Mouse (Mus musculus) intestine, embryonic 16.5 days (tissue): Measurements from ENCODE around the gene Commd1. TPM values are rescaled to one million over a fixed set of nuclear protein-coding genes. Genes with fewer than 3 reads are reported as not detected.

Experiments
- ATAC-seq: fragments of 200-750 bp; cut with Nextera tagmentation; 2 replicates; pipeline ENCODE4 v1.8.0; 2017; ENCODE audit warnings: moderate TSS enrichment, moderate library complexity
- H3K27ac ChIP-seq: fragments of 300-500 bp; sonication (generic); 2 replicates; pipeline ENCODE4 v1.5.1; 2014; ENCODE audit warnings: mild to moderate bottlenecking, low read length
- H3K27me3 ChIP-seq: fragments of 300-500 bp; sonication (generic); replicated peaks from 2 replicates; pipeline ENCODE4 v1.6.1; 2014; ENCODE audit warnings: low read length, control low read depth, mixed read lengths; ENCODE audit not compliant: control insufficient read depth, insufficient read depth
- H3K36me3 ChIP-seq: fragments of 300-500 bp; sonication (generic); 2 replicates; pipeline ENCODE4 v1.6.1; 2014; ENCODE audit warnings: low read length, control low read depth; ENCODE audit not compliant: control insufficient read depth, insufficient read depth
- H3K4me1 ChIP-seq: fragments of 300-500 bp; sonication (generic); 2 replicates; pipeline ENCODE4 v1.6.1; 2014; ENCODE audit warnings: low read length, control low read depth, mixed read lengths; ENCODE audit not compliant: control insufficient read depth, insufficient read depth
- H3K4me2 ChIP-seq: fragments of 300-500 bp; sonication (generic); 2 replicates; pipeline ENCODE4 v1.6.1; 2014; ENCODE audit warnings: low read depth, low read length, control low read depth
- H3K4me3 ChIP-seq: fragments of 300-500 bp; sonication (generic); 2 replicates; pipeline ENCODE4 v1.5.1; 2014; ENCODE audit warnings: mild to moderate bottlenecking, low read length
- H3K9ac ChIP-seq: fragments of 300-500 bp; sonication (generic); 2 replicates; pipeline ENCODE4 v1.6.1; 2014; ENCODE audit warnings: low read depth, low read length
- H3K9me3 ChIP-seq: fragments of 300-500 bp; sonication (generic); 2 replicates; pipeline ENCODE4 v1.6.1; 2016; ENCODE audit warnings: low read length, control low read depth; ENCODE audit not compliant: control insufficient read depth
- WGBS: fragments of 180-500 bp; shearing (Covaris S2); extraction: QIAGEN DNeasy Blood & Tissue Kit; methylation state at CpG from one replicate; pipeline ENCODE4 v1.1.7; 2014; 5-methylcytosine and 5-hydroxymethylcytosine counted together
- polyA plus RNA-seq: library from polyadenylated mRNA; unstranded; fragments of >200 nt; fragmentation: Nextera tagmentation; extraction: Ambion mirVana; gene quantifications from 2 replicates; pipeline ENCODE4 v1.2.1, GENCODE M21; 2015

The Commd1 gene
- polyA plus RNA-seq, 1 experiment from 2014 or later, result 339 TPM

GRCm38 (mm10) chr11:22964401-22964800 lies 17.8 kb downstream of the Commd1 start:
- 71% methylated on average over 4 of the region's 4 CpGs for WGBS
- H3K27ac ChIP-seq, result no peak overlapping the region
- H3K9me3 ChIP-seq, result 0 out of 2 replicates have a peak, but pooled peaks cover 4% of the 10 kb centered on the region
- no peak overlapping the region for H3K4me2 ChIP-seq
- H3K27me3 ChIP-seq, result no peaks in the 10 kb centered on the region
- no peak overlapping the region for H3K4me3 ChIP-seq
- no peak overlapping the region for H3K9ac ChIP-seq
- 0 out of 2 replicates have a peak, but pooled peaks cover 5% of the 10 kb centered on the region for H3K36me3 ChIP-seq
- no peak for ATAC-seq
- no peaks in the 10 kb centered on the region; the same call in 1 of the 2 replicates for H3K4me1 ChIP-seq

GRCm38 (mm10) chr11:22962101-22962500 lies 20.1 kb downstream of the Commd1 start:
- Histone ChIP-seq H3K36me3 (no peaks in the 10 kb centered on the region), H3K9ac (no peak overlapping the region), H3K9me3 (0 out of 2 replicates have a peak, but pooled peaks cover 4% of the 10 kb centered on the region), H3K4me2 (no peak overlapping the region), H3K4me3 (no peak overlapping the region), H3K27ac (no peak overlapping the region), H3K27me3 (no peaks in the 10 kb centered on the region), H3K4me1 (no peaks in the 10 kb centered on the region; the same call in 1 of the 2 replicates)
- no peak for ATAC-seq
- WGBS, result 94% methylated on average over 1 of the region's 1 CpGs

DNA sequence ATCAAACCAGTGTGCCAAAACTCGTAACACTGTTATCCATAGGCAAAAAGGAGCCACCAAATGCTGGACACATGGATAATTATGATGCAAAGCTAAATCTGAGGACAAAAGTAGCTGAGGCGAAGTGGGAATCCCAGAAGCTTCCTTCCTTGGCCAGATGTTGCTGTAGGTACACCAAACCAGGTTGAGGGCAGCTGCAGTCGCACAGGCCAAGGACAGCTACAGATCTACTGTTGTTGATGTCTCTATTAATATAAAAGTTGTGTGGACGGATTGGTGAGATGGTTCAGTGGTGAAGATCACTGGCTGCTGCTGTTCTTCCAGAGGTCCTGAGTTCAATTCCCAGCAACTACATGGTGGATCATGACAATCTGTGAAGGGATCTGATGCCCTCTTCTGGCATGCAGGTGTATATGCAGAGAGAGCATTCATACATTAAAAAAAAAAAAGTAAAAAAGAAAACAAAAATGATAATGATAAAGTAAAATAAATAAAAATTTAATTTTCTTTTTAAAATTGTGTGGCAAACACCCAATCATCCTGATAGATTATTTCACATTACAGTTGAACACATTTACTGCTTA lies 24.3 kb downstream of the Commd1 start:
- no peak for ATAC-seq
- Histone ChIP-seq H3K9ac (no peak overlapping the region), H3K4me1 (no peaks in the 10 kb centered on the region; the same call in 1 of the 2 replicates), H3K27me3 (no peaks in the 10 kb centered on the region), H3K4me2 (no peak overlapping the region), H3K27ac (no peak overlapping the region), H3K36me3 (0 out of 2 replicates have a peak, but pooled peaks cover 2% of the 10 kb centered on the region), H3K9me3 (no peaks in the 10 kb centered on the region), H3K4me3 (no peak overlapping the region)
- 94% methylated on average over 4 of the region's 4 CpGs for WGBS

DNA sequence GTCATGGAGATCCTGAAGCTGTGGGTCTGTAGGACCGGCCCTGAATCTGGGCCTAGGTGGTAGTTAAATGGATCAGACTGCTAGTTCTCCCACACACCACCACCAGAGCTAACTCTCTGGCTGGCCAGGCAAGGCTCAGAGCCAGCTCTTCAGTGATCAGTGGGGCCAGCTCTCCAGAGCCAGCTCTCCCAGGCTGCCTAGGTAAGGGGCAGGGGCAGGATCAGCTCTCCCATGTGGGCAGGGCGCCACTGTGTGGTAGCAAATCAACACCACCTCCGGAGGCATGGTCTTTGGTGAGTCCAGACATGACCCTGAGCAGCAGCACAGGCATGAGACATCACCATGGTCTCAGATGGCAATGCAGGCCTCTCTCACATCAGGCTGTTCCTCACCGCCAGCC lies 25.4 kb downstream of the Commd1 start:
- H3K27ac ChIP-seq, result no peak overlapping the region
- WGBS, result 69% methylated on average over 4 of the region's 4 CpGs
- no peaks in the 10 kb centered on the region for H3K9me3 ChIP-seq
- no peak overlapping the region for H3K4me3 ChIP-seq
- ATAC-seq, result peak; percentile 69; the same call in 1 of the 2 replicates
- no peaks in the 10 kb centered on the region; the same call in 1 of the 2 replicates for H3K4me1 ChIP-seq
- no peak overlapping the region for H3K9ac ChIP-seq
- no peaks in the 10 kb centered on the region for H3K27me3 ChIP-seq
- 0 out of 2 replicates have a peak, but pooled peaks cover 2% of the 10 kb centered on the region for H3K36me3 ChIP-seq
- H3K4me2 ChIP-seq, result no peak overlapping the region

DNA sequence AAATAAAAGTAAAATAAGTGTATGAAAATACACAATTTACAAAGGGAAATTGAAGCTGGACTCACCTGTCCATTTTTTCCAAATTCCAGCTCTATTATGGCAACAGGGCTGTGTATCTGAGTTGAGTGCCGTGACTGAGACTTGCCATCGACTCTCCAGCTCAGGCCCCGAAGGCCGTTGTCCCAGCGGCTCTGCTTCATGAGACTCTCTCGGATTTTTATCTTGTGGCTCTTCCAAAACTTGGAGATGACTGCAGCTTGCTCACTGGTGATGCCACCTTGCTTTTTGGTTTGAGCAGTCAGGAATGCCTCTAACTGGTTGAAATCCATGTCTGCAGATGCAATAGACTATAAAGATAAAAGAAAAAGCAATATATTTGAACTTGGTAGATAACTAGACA lies 25.8 kb downstream of the Commd1 start:
- no peaks in the 10 kb centered on the region for H3K27me3 ChIP-seq
- no peak overlapping the region for H3K27ac ChIP-seq
- no peak for ATAC-seq
- H3K4me3 ChIP-seq, result no peak overlapping the region
- H3K4me2 ChIP-seq, result no peak overlapping the region
- no peaks in the 10 kb centered on the region for H3K9me3 ChIP-seq
- H3K36me3 ChIP-seq, result 0 out of 2 replicates have a peak, but pooled peaks cover 2% of the 10 kb centered on the region
- H3K4me1 ChIP-seq, result no peaks in the 10 kb centered on the region; the same call in 1 of the 2 replicates
- H3K9ac ChIP-seq, result no peak overlapping the region
- WGBS, result 95% methylated on average over 6 of the region's 6 CpGs

GRCm38 (mm10) chr11:22952668-22953067 lies 29.5 kb downstream of the Commd1 start:
- H3K4me1 ChIP-seq, result no peaks in the 10 kb centered on the region
- H3K4me3 ChIP-seq, result no peak overlapping the region
- no peaks in the 10 kb centered on the region for H3K27me3 ChIP-seq
- no peak overlapping the region for H3K4me2 ChIP-seq
- no peak for ATAC-seq
- 94% methylated on average over 7 of the region's 7 CpGs for whole genome bisulfite sequencing
- H3K27ac ChIP-seq, result no peak overlapping the region
- 0 out of 2 replicates have a peak, but pooled peaks cover 2% of the 10 kb centered on the region for H3K36me3 ChIP-seq
- no peak overlapping the region for H3K9ac ChIP-seq
- no peaks in the 10 kb centered on the region for H3K9me3 ChIP-seq

DNA sequence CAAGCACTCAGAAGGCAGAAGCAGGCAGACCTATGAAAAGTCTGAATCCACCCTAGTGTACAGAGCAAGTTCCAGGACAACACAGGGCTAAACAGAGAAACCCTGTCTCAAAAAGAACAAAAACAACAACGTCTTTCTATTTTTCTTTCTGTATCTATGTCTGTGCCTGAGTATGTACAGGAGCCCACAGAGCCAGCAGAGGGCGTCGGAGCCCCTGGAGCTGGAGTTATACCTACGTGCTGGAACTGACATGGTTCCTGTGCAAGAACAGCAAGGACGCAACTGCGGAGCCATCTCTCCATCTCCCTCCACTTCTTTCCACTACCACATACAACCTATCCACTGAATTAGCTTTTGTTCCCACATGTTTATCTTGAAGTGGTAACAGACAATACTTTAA lies 32.1 kb downstream of the Commd1 start:
- no peaks in the 10 kb centered on the region for H3K9me3 ChIP-seq
- H3K4me1 ChIP-seq, result no peaks in the 10 kb centered on the region
- no peak overlapping the region for H3K4me2 ChIP-seq
- H3K36me3 ChIP-seq, result no peaks in the 10 kb centered on the region
- no peaks in the 10 kb centered on the region for H3K27me3 ChIP-seq
- no peak for ATAC-seq
- H3K27ac ChIP-seq, result no peak overlapping the region
- WGBS, result 94% methylated on average over 6 of the region's 6 CpGs
- H3K9ac ChIP-seq, result no peak overlapping the region
- H3K4me3 ChIP-seq, result no peak overlapping the region

DNA sequence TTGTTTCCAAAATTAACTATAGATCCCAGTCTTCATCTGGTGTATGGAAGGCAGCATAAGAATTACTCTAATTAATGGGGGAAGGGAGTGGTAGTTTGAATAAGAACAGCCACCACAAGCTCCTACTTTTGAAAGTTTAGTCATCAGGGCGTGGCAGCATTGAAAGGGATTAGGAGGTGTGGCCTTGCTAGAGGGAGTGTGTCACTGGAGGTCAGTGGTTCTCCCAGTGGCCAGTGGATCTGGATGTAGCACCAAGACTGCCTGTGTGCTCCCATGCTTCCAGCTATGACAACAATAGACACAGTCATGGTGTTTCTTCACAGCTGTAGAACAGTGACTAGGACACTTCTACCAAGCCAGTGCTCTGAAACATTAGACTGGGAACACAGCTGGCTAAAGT lies 33.1 kb downstream of the Commd1 start:
- Histone ChIP-seq H3K4me3 (no peak overlapping the region), H3K9ac (no peak overlapping the region), H3K4me2 (no peak overlapping the region), H3K27me3 (no peaks in the 10 kb centered on the region), H3K9me3 (no peaks in the 10 kb centered on the region), H3K27ac (no peak overlapping the region), H3K36me3 (no peaks in the 10 kb centered on the region), H3K4me1 (no peaks in the 10 kb centered on the region)
- no peak for ATAC-seq
- WGBS, result 85% methylated on average over 1 of the region's 1 CpGs

DNA sequence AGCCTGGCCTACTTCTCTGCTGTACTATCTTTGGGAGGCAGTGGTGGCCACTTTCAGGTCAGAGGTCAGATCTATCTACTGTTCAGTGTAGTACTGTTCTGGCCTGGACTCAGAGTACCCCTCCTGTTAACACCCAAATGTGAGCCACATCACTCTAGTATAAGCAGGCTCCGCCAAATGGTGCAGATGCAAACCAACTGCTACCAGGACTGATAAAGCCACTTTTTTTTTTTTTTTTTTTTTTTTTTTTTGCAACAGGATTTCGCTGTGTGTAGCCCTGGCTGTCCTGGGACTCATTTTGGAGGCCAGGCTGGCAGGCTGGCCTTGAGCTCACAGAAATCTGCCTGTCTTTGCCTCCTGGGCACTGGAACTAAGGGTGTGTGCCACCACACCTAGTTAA lies 43.2 kb downstream of the Commd1 start:
- 85% methylated on average over 2 of the region's 2 CpGs for WGBS
- Histone ChIP-seq H3K27ac (no peak overlapping the region), H3K4me3 (no peak overlapping the region), H3K27me3 (no peaks in the 10 kb centered on the region), H3K36me3 (no peaks in the 10 kb centered on the region), H3K9ac (no peak overlapping the region), H3K4me1 (no peaks in the 10 kb centered on the region), H3K4me2 (no peak overlapping the region), H3K9me3 (no peaks in the 10 kb centered on the region)
- no peak for ATAC-seq
